Comparison of ENCODE assay signal across 8 mouse cellular contexts in the genomic region with DNA sequence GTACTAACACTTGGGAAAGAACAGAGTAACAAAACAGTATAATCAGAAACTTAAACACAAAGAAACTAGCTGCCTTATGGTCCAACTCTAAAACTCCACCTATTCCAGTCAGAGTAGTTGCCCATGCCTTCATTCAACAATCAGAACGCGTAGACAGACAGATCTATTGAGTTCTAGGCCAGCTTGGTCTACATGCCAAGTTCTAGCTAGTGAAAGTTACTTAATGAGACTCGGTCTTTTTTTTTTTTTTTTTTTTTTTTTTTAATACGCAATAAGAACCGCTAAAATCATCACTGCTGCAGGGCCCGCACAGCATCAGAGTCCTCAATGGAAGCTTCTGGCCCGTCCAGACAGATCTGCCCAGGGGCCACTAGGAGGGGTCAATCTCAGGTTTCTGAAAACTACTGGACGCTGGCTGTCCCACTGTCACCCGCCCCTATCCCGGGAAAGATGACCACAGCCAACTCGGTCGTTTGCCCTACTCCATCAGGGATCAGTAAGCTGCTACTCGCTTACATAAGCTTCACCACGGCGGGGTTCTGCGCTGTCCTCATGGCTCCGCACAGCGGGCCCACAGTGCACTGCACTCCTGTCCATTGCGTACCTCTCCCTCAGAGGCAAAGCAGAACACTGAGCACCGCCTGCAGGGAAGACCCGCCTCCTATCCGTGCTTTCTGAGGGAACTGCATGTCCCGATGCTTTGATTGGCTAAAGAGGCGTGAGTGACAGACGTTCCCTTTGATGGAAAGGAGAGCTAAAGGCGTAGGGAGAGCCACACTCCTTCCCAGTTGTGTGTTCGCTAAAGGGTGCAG. TPM values are rescaled to one million over a fixed set of nuclear protein-coding genes. Genes with fewer than 3 reads are reported as not detected.
DNase-seq lines count a peak whose midpoint lies in the region; ATAC-seq and TF ChIP-seq lines count a peak whose summit lies in the region.

A gene (plus strand): TSS at position 795 of the 812 bp plus-strand sequence.

- peak within 1 kb of the TSS; percentile 76 for H3K9ac ChIP-seq in forebrain, embryonic 16.5 days (replicated peaks; ENCODE audit: low read depth, low read length)
- H3K9ac ChIP-seq in lung, embryonic 14.5 days = peak within 1 kb of the TSS; percentile 58

- intact Hi-C loops in heart, postnatal 36 days (cut with DNase I) = loop anchor here (1.0 to 5.0 kb wide), 3 partner anchors 34 to 240 kb away; a partner anchor contains a TSS

- peaks cover 23% of the 10 kb centered on the region for H3K4me1 ChIP-seq in G1E (ENCODE audit: insufficient read depth, low read depth, low read length)
- peaks cover 7% of the 10 kb centered on the region for H3K4me1 ChIP-seq in forebrain, embryonic 16.5 days (replicated peaks; ENCODE audit: control insufficient read depth, insufficient read depth, low read length)
- no peaks in the 10 kb centered on the region for H3K4me1 ChIP-seq in lung, embryonic 14.5 days (ENCODE audit: insufficient read depth)
- H3K4me1 ChIP-seq in olfactory bulb, adult 2 months (ENCODE audit: control insufficient read depth, insufficient read depth, low read length) = peaks cover 2% of the 10 kb centered on the region; the same call in 1 of the 2 replicates
- H3K4me1 ChIP-seq in thymus, adult 2 months (replicated peaks; ENCODE audit: control insufficient read depth, insufficient read depth, low read length) = peaks cover 2% of the 10 kb centered on the region; the same call in 1 of the 2 replicates

- under 1% methylated on average over 27 of the region's 27 CpGs for WGBS in forebrain, embryonic 16.5 days
- WGBS in lung, embryonic 14.5 days = 2% methylated on average over 27 of the region's 27 CpGs
- under 1% methylated on average over 27 of the region's 27 CpGs for WGBS in olfactory bulb, adult 2 months
- WGBS in thymus, adult 2 months = 3% methylated on average over 27 of the region's 27 CpGs

- H3K27me3 ChIP-seq in G1E (ENCODE audit: insufficient read depth, low read length) = no peaks in the 10 kb centered on the region
- H3K27me3 ChIP-seq in forebrain, embryonic 16.5 days (replicated peaks; ENCODE audit: control insufficient read depth, insufficient read depth, low read length) = no peaks in the 10 kb centered on the region
- H3K27me3 ChIP-seq in lung, embryonic 14.5 days (ENCODE audit: insufficient read depth, low read length) = no peaks in the 10 kb centered on the region
- no peaks in the 10 kb centered on the region for H3K27me3 ChIP-seq in thymus, adult 2 months (ENCODE audit: control insufficient read depth, insufficient read depth, low read length)

- peaks cover 40% of the 10 kb centered on the region for H3K36me3 ChIP-seq in G1E (replicated peaks)
- H3K36me3 ChIP-seq in forebrain, embryonic 16.5 days (ENCODE audit: control insufficient read depth, insufficient read depth) = peaks cover 19% of the 10 kb centered on the region
- H3K36me3 ChIP-seq in lung, embryonic 14.5 days (ENCODE audit: insufficient read depth) = peaks cover 20% of the 10 kb centered on the region; the same call in 1 of the 2 replicates
- no peaks in the 10 kb centered on the region for H3K36me3 ChIP-seq in thymus, adult 2 months (ENCODE audit: control insufficient read depth, insufficient read depth, low read length)

- no peak for TF ChIP-seq CTCF in G1E (IDR thresholded peaks at IDR 0.05; ENCODE audit: low read depth, low read length)
- peak; percentile 78 for TF ChIP-seq CTCF in layer of hippocampus, adult 2 months (conservative IDR thresholded peaks at IDR 0.05)
- peak; percentile 73 for TF ChIP-seq CTCF in lung, embryonic 14.5 days (IDR thresholded peaks at IDR 0.05; ENCODE audit: low read depth)
- TF ChIP-seq CTCF in olfactory bulb, adult 2 months (IDR thresholded peaks at IDR 0.05; ENCODE audit: insufficient read depth, low read depth, low read length) = no peak
- peak; percentile 56; the same call in 1 of the 2 replicates for TF ChIP-seq CTCF in thymus, adult 2 months (IDR thresholded peaks at IDR 0.05; ENCODE audit: borderline replicate concordance, control insufficient read depth, extremely low read depth, insufficient read depth, low read length, poor library complexity)

- peak; percentile 89 for ATAC-seq in G1E (ENCODE audit: extremely low read depth, insufficient number of reproducible peaks, low FRiP score, poor library complexity, severe bottlenecking)
- ATAC-seq in forebrain, embryonic 16.5 days = peak; percentile 96
- ATAC-seq in lung, embryonic 14.5 days (ENCODE audit: insufficient read depth) = peak; percentile 99

- H3K27ac ChIP-seq in forebrain, embryonic 16.5 days (ENCODE audit: low read length) = peak within 1 kb of the TSS; percentile 96
- peak within 1 kb of the TSS; percentile 100 for H3K27ac ChIP-seq in layer of hippocampus, adult 2 months
- peak within 1 kb of the TSS; percentile 92 for H3K27ac ChIP-seq in lung, embryonic 14.5 days (ENCODE audit: low read depth)
- H3K27ac ChIP-seq in olfactory bulb, adult 2 months (ENCODE audit: insufficient read depth, low read depth, low read length) = peak within 1 kb of the TSS; percentile 98
- peak within 1 kb of the TSS; percentile 69 for H3K27ac ChIP-seq in thymus, adult 2 months (ENCODE audit: control insufficient read depth, insufficient read depth, low read length)

- no peaks in the 10 kb centered on the region for H3K9me3 ChIP-seq in G1E (replicated peaks)
- peaks cover 10% of the 10 kb centered on the region for H3K9me3 ChIP-seq in forebrain, embryonic 16.5 days (ENCODE audit: control insufficient read depth, low read length)
- H3K9me3 ChIP-seq in lung, embryonic 14.5 days (ENCODE audit: low read depth, low read length) = no peaks in the 10 kb centered on the region

- peak; percentile 78 for DNase-seq in G1E (ENCODE audit: low spot score)
- DNase-seq in cerebellum, adult 18-20 months = peak; percentile 94 to 98
- DNase-seq in heart, postnatal 36 days = peak; percentile 88 to 89
- DNase-seq in layer of hippocampus, adult 2 months (ENCODE audit: low spot score in 2 of 2) = peak; percentile 93 to 98
- peak; percentile 96 for DNase-seq in lung, embryonic 14.5 days
- peak; percentile 89 for DNase-seq in thymus, adult 2 months

- H3K4me2 ChIP-seq in forebrain, embryonic 16.5 days (ENCODE audit: low read length) = peak within 1 kb of the TSS; percentile 71
- H3K4me2 ChIP-seq in lung, embryonic 14.5 days = peak within 1 kb of the TSS; percentile 93

- peak within 1 kb of the TSS; percentile 79 for H3K4me3 ChIP-seq in G1E (ENCODE audit: low read depth, low read length)
- H3K4me3 ChIP-seq in forebrain, embryonic 16.5 days (replicated peaks; ENCODE audit: low read length) = peak within 1 kb of the TSS; percentile 61
- peak within 1 kb of the TSS; percentile 85 for H3K4me3 ChIP-seq in layer of hippocampus, adult 2 months
- peak within 1 kb of the TSS; percentile 60 for H3K4me3 ChIP-seq in lung, embryonic 14.5 days (ENCODE audit: low read depth, low read length)
- peak within 1 kb of the TSS; percentile 96 for H3K4me3 ChIP-seq in olfactory bulb, adult 2 months (ENCODE audit: insufficient read depth, low read depth, low read length)
- peak within 1 kb of the TSS; percentile 75 for H3K4me3 ChIP-seq in thymus, adult 2 months (ENCODE audit: control insufficient read depth, insufficient read depth, low read length)

- peak; percentile 47; the same call in 1 of the 2 replicates for TF ChIP-seq POLR2A in olfactory bulb, adult 2 months (IDR thresholded peaks at IDR 0.05; ENCODE audit: insufficient read depth, low read depth, low read length)
- peak; percentile 60 for TF ChIP-seq POLR2A in thymus, adult 2 months (IDR thresholded peaks at IDR 0.05; ENCODE audit: control insufficient read depth, extremely low read depth, insufficient read depth, low read length, poor library complexity)

RNA-seq across cellular contexts. Expression of the gene that starts here (rescaled TPM):
- total RNA-seq in G1E (2014; fragmentation: Nextera tagmentation) (16.1 and 24.7 TPM in 2 replicates), G1E (2017) (11.9 and 14.3 TPM in 2 replicates)
- polyA plus RNA-seq in G1E (2012) = 0.12 and 0.24 TPM in 2 replicates
- polyA plus RNA-seq in forebrain, embryonic 16.5 days (2015; fragmentation: Nextera tagmentation; extraction: Ambion mirVana) = 28.0 and 28.3 TPM in 2 replicates
- total RNA-seq in heart, postnatal 36 days (2021) = 10 to 100 TPM in 1 of 2 experiments, 1 to 10 TPM in 1; 7.6 to 10.0 TPM
- total RNA-seq in layer of hippocampus, adult 2 months (2021) = 10 to 100 TPM; 32.2 to 36.0 TPM
- 12.2 and 12.6 TPM in 2 replicates for polyA plus RNA-seq in lung, embryonic 14.5 days (2014; fragmentation: Nextera tagmentation; extraction: Ambion mirVana)
- not detected in 2 replicates for polyA plus RNA-seq in olfactory bulb, adult 2 months (2012; ENCODE audit: insufficient read depth, insufficient read length, low replicate concordance, missing spikeins)
- 0.81 and 1.2 TPM in 2 replicates for polyA plus RNA-seq in thymus, adult 2 months (2012; rRNA removed)

Comparison
In these comparisons a context has a peak if more than half of its experiments do, and no peak if none do; other contexts are left out.
1. Peak in every context shown above with its lines: DNase-seq, ATAC-seq, H3K4me3 ChIP-seq and H3K27ac ChIP-seq.
2. CTCF ChIP-seq: peak in layer of hippocampus, adult 2 months (single experiment), lung, embryonic 14.5 days (single experiment) and thymus, adult 2 months (single experiment); none in G1E (single experiment) and olfactory bulb, adult 2 months (single experiment).